Mouse (Mus musculus) ovary, adult 2 months (tissue): ENCODE results near the gene Nell2. TPM values are rescaled to one million over a fixed set of nuclear protein-coding genes. Genes with fewer than 3 reads are reported as not detected.

ENCODE experiments used
- polyA plus RNA-seq: library from polyadenylated mRNA; depleted of rRNA; stranded (reverse); fragments of >200 nt; gene quantifications from 2 replicates; pipeline ENCODE4 v1.2.3, GENCODE M21; 2012; rRNA removed

Gene Nell2
- 0.80 and 0.86 TPM in 2 replicates for polyA plus RNA-seq

DNA sequence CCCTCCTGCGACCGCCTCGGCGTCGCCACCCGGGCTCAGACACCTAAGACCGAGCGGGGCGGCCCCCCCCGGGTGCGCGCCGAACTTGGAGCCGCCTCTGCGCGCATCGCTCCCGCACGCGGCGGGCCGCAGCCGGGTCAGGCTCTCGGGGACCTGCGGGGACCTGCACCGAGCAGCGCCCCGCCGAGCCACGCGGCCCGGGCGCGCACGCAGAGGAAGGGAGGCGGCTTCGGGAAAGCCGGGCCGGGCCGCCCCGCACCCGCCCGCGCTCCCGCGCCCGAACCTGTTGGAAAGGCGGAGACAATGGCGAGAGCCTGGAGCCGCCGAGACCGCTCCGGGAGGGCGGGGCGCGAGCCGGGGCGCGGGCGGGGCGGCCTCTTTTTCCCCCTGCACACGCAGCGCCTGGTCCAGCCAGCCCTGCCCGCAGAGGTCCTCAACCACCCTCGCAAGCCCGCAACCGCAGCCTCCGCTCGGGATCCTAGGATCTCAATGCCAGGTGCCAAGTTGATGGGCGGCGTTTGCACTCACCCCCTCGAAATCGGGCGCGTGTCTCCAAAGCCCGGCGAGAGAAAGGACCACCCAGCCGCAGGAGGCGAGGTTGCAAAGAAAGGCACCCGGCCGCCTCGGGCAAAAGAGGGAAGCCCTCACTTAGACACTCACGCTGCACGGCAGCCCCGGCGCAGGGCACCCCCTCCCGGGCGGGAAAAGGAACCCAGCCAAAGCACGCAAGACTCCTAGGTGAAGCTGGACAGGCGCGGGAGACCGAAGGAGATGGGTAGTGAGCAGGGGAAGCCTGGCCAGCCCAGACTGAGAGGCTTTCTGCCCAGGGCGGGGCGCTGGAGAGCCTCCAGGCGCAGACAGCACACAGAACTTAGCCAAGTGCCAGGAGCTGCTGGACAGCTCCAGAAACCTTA is at the start of gene Nell2:
Nell2 (minus strand) TSS at position 612 of the 914 bp plus-strand sequence.

Other genes with a start within 250 kb of the Nell2 start
- 0.17 and 0.21 TPM in 2 replicates for gene Dbx2, start 127.4 kb upstream of the Nell2 start, polyA plus RNA-seq